Mouse (Mus musculus) adrenal gland, postnatal 4 days (tissue): Measurements from ENCODE around the gene Cdk19. TPM values are rescaled to one million over a fixed set of nuclear protein-coding genes. Genes with fewer than 3 reads are reported as not detected.
A peak's percentile ranks its signal among the peaks of the same experiment; 100 is the strongest.
"Not testable (repeated sequence)": the region's sequence is repeated elsewhere in the genome, so short reads cannot be mapped to it uniquely, and the experiment has no call there.

ENCODE experiments used
- DNase-seq, 2 experiments: peaks; one replicate each; pipeline ENCODE4 v3.0.0; 2021 to 2022; ENCODE audit warnings: low spot score in 2 of 2, mixed read lengths in 2 of 2
- total RNA-seq, 2 experiments: library from RNA; stranded (reverse); gene quantifications; 2 replicates each; pipeline ENCODE4 v1.2.3; 2021

Cdk19 gene
- total RNA-seq, 2 experiments from 2014 or later: 19.7 to 20.2 TPM

- DNase-seq: no peak
Observed at GRCm38 (mm10) chr10:40478626-40479025, 139.3 kb downstream of the Cdk19 start.

- no peak for DNase-seq
Observed at GRCm38 (mm10) chr10:40479216-40479615, 139.9 kb downstream of the Cdk19 start.

- DNase-seq: no peak
Observed at GRCm38 (mm10) chr10:40479621-40480193, 140.3 kb downstream of the Cdk19 start.

- no peak for DNase-seq
Observed at GRCm38 (mm10) chr10:40481534-40481933, 142.2 kb downstream of the Cdk19 start.

- no peak for DNase-seq
Observed at GRCm38 (mm10) chr10:40482285-40482684, 142.9 kb downstream of the Cdk19 start.

- DNase-seq: no peak
Observed at GRCm38 (mm10) chr10:40489086-40489796, 149.9 kb downstream of the Cdk19 start.

GRCm38 (mm10) chr10:40491131-40491530 lies 151.8 kb downstream of the Cdk19 start:
- no peak for DNase-seq

- no peak for DNase-seq
Observed at GRCm38 (mm10) chr10:40491748-40492147, 152.4 kb downstream of the Cdk19 start.

- no peak for DNase-seq
Observed at GRCm38 (mm10) chr10:40494181-40495162, 155.1 kb downstream of the Cdk19 start.

GRCm38 (mm10) chr10:40497301-40498041 lies 158.1 kb downstream of the Cdk19 start:
- no peak for DNase-seq

- no peak for DNase-seq
Observed at GRCm38 (mm10) chr10:40498426-40498825, 159.1 kb downstream of the Cdk19 start.

GRCm38 (mm10) chr10:40499314-40500252 lies 160.2 kb downstream of the Cdk19 start:
- peak in 1 of 2 experiments; percentile 21 for DNase-seq

GRCm38 (mm10) chr10:40500723-40501245 lies 161.4 kb downstream of the Cdk19 start:
- DNase-seq: no peak

- DNase-seq: no peak
Observed at GRCm38 (mm10) chr10:40502734-40503133, 163.4 kb downstream of the Cdk19 start.

- DNase-seq: no peak
Observed at GRCm38 (mm10) chr10:40510356-40510755, 171.0 kb downstream of the Cdk19 start.

- DNase-seq: no peak
Observed at GRCm38 (mm10) chr10:40511221-40511677, 171.9 kb downstream of the Cdk19 start.

GRCm38 (mm10) chr10:40512185-40512584 lies 172.8 kb downstream of the Cdk19 start:
- no peak for DNase-seq

- DNase-seq: not testable (repeated sequence)
Observed at GRCm38 (mm10) chr10:40512996-40513395, 173.6 kb downstream of the Cdk19 start.

- DNase-seq: no peak
Observed at GRCm38 (mm10) chr10:40515225-40515681, 175.9 kb downstream of the Cdk19 start.
